Mouse (Mus musculus): ENCODE data around the gene Gfm2.
A peak's percentile ranks its signal among the peaks of the same experiment; 100 is the strongest.
"Not testable (repeated sequence)": the region's sequence is repeated elsewhere in the genome, so short reads cannot be mapped to it uniquely, and the experiment has no call there.

The Gfm2 gene

DNA sequence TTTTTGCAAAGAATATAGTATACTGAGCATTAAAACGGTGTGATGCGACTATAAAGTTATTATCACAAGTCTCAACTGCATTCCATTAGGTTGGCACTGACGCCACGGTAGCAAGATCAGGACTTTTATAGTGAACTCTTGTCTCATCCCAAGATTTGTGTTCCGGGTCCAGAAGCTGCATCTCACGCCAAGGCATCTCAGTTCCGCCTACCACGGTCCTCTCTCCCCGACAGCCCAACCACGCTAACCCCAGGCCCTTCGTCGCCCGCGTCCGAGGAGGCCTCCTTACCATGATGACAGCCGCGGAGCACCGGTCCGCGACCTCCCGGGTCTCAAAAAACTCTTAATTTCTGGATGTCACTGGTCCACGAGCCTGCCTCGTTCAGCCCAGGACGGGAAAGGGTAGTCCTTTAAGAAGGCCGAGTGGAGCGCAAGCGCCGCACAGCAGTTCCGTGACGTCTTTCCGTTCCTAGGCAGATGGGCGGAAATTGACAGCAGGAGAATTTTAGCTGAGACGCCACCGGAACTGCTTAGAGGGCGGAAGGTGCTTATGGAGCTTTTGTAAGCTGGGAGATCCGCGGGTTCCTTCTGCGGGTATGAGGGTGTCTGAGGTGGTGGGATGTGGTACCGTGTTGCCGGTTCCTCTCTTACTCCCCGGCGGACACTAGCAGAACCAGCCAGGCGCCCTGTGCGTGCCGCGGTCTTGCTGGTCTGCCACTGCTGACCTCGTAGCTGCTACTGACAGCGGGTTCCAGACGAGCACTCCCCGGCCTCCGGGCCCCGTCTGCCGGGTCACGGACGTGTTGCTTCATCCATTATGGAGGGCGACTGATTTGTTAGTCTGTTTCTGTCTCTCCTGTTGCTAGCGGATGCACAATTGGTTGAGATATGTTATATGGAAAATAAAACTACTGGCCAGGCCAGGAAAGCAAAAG lies at the start of gene Gfm2, which contains the start of gene Nsa2:
Gfm2 (plus strand) TSS at position 472 of the 935 bp plus-strand sequence.
Nsa2 (minus strand) TSS at position 472 of the 935 bp plus-strand sequence.
- peak; percentile 92 for DNase-seq (ENCODE audit: low spot score)

DNA sequence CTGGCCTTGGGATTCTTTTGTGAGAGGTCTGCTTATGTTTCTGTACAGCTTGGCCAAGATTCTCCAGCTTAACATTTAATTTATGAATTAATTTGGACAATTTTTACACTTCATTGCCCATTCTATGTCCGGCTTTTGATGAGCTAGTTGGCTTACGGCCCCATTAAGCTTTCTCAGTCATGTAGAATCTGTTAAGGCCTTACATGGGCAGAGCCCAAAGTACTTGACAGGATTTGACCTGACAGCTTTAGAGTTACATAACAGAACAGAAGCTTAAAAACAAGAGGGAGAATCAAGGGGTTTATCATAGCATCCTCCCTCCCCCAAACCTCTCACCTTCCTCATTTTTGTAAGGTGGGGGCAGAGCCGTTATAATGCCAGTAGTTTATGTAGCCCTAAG lies 49.6 kb upstream of the Gfm2 start:
- no peak for DNase-seq (ENCODE audit: low spot score)

DNA sequence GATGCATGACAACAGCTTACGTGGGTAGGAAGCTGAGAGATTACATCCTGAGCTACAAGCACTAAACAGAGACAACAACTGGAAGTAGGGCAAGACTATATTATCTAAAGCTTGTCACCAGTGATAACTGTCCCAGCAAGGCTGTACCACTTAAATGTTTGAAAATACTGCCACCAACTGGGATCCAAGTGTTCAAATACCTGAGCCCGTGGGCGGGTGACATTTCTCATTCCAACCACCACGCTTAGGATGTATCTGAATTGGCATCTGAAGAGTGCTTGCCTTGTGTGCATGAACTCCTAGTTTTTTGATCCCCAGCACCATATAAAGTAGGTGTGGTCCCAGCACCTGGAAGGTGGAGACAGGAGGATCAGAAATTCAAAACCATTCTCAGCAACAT lies 42.0 kb upstream of the Gfm2 start:
- no peak for DNase-seq (ENCODE audit: low spot score)

DNA sequence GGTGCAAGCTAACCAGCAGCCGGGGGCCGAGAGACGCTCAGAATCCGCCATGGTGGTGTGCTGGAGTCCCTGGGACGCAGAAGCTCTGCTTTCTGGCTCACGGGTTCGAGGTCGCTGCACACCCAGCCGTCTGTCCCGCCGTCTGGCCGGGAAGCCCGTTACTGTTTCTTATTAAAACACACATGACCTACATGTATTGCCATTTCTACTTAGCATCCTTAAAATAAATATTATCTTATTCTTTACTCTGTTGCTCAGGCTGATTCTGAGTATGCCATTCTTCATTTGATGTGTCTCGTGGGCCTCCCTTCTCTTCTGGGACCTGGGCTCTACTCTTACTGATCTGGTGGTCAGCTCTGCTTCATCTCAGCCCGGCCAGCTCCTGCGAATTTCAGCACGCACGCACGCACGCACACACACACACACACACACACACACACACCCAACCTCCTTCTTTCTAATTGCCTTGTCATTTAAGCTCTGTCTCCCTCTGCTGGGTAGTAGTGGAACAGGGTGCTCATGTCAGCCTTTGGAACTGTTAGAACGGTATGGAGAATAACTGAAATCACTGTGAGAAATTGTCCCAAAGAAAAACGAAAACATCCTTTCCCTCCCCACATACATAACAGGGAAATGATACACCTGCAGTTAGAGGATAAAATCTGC lies 38.4 kb upstream of the Gfm2 start, which contains the start of gene Gm6169:
Gm6169 (minus strand) TSS at position 51 of the 666 bp plus-strand sequence.
- DNase-seq (ENCODE audit: low spot score): no peak

DNA sequence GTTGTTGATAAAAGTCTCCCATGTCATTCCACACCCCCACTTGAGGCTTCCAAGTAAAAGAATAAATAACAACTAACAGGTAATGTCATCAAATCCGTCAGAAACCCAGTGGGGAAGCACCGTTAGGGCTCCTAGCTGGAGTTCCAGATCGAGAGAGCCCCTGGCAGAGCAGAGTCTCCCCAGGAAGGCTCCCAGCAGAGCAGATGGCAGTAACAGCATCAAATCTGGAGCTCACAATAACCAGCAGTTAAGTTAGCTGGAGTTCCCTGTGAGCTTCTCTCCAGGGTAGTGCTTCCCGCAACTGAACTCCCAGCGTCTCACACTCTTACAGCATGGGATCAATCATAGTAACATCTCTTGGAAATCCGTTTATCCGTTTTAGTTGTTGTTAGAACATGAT lies 32.7 kb upstream of the Gfm2 start:
- no peak for DNase-seq (ENCODE audit: low spot score)

DNA sequence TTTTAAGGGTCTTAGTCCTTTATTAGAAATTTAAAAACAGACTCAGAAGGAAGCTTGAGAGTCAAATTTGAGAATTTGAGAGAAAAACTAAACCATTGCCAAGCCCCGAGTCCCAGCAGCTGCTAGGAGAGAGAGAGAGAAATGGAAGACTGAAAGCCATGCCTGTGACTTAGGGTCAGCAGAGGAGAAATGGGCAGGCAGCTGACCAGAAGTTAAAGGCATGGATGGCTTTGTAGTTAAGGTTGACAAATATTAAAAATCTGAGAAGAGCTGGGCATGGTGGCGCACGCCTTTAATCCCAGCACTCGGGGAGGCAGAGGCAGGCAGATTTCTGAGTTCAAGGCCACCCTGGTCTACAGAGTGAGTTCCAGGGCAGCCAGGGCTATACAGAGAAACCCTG lies 30.0 kb upstream of the Gfm2 start:
- not testable (repeated sequence) for DNase-seq (ENCODE audit: low spot score)

DNA sequence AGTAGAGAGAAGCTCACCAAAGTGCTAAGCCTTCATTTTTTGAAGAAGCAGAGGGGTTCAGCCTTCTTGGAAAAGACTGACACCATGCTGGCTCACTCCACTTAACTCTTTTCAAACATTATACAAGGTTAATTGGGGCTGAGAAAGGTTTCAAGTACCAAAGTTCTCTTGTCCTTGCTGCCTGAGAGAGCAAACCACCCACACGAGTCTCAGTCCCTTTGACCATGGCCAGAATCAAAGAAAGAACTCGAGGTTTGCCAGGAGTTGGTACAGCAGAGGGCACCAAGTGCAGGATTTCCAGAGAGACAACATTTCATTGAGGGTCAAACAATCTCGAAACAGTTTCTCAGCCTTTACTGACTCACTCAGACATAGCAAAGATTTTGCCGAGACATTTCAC lies 28.7 kb upstream of the Gfm2 start:
- DNase-seq (ENCODE audit: low spot score): no peak

DNA sequence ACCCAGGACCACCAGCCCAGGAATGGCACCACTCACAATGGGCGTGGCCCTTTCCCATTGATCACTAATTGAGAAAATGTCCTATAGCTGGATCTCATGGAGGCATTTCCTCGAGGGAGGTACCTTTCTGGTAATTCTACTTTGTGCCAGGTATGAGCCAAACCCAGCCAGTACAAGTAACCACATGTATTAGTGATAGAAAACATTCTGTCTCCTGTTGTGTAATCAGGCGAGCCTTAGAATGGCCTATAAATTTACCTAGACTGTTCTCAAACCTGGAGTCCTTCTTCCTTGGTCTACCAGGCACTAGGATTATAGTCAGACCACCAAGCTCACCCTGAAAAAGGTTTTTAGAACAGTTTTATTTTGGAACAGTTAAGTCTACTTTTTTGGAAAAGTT lies 16.4 kb upstream of the Gfm2 start:
- no peak for DNase-seq (ENCODE audit: low spot score)

DNA sequence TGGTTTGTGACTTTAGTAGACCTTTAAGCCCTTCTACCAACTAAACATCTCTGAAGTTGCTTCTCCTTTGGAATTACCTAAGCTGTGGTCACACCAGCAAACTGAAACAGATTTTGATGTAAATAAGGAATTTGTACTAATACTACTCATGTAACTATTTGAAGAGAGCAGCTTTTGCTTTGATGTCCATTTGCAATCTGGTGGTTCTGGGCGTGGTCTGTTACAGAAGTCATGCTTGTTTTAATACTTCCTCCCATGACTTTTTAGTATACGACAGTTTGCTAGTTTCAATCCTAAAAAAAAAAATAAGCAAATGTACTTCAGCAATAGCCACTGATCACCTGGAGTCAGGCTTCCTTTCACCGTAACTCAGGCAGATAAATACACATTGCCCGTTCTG lies 8.1 kb upstream of the Gfm2 start:
- DNase-seq (ENCODE audit: low spot score): not testable (repeated sequence)

DNA sequence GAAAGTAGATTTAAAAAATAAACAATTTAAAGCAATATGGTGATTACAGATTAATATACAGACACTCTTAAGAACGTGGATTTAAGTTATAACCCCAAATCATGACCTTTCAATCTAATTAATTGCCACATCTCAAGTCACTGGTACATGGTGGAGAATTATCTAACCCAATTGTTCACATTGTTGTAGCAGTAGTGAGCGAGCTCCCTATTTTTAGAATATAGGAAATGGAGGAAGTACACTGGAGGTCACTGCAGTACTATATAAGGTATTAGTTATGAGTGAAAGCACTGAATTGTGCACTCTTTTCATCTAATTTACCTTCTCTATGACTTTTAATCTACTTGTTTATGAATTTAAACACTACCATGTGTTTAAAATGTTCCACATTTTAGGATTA lies 7.3 kb upstream of the Gfm2 start:
- not testable (repeated sequence) for DNase-seq (ENCODE audit: low spot score)

DNA sequence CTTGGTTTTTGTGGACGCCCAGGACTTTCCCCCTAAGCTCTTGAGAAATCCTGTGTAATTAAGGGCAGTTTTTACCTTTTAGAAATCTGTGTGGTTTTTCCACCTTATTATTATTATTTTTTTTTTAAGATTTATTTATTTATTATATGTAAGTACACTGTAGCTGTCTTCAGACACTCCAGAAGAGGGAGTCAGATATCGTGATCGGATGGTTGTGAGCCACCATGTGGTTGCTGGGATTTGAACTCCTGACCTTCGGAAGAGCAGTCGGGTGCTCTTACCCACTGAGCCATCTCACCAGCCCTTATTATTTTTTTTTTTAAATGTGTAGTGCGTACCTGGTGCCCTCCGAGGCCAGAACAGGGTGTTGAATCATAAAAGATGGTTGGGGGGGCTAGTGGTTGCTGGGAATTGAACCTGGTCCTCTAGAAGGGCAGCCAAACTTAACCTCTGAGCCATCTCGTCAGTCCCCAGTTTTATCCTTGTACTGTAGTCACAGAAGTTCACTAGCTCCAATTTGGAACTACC lies 731 bp downstream of the Gfm2 start:
- DNase-seq (ENCODE audit: low spot score): not testable (repeated sequence)

DNA sequence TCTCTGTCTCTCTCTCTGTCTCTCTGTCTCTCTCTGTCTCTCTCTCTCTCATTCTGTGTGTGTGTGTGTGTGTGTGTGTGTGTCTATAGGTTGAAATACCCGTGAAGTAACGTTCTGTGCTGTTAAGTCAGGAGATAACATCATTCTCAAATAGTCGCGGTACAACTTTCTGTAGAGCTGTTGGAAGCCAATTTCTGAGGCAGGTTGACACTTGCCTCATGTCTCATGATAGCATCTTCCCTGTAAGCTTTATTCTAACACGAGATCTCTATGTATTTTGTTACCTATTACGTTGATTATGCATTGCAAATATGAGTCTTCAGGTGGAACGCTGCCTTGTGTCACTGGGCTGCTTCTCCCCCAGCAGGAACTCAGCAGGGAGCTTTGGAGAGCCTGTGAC lies 4.6 kb downstream of the Gfm2 start:
- DNase-seq (ENCODE audit: low spot score): no peak

DNA sequence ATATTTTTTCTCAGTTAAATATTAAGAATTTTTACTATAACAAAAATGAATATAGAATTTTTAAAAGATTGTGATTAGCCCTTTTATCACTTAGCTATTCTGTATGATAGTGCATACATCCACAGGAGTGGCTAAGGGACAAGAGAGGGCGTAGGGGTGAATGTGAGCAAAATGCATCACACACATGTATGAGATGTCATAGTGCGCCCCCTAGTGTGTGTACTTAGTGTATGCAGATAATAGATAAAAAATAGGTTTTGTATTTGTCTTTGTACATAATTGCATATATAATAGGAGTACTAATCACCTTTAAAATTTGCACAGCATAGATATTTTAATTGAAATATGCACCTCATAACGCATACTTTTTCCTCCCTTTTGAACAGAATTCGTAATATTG lies 8.1 kb downstream of the Gfm2 start:
- DNase-seq (ENCODE audit: low spot score): no peak

DNA sequence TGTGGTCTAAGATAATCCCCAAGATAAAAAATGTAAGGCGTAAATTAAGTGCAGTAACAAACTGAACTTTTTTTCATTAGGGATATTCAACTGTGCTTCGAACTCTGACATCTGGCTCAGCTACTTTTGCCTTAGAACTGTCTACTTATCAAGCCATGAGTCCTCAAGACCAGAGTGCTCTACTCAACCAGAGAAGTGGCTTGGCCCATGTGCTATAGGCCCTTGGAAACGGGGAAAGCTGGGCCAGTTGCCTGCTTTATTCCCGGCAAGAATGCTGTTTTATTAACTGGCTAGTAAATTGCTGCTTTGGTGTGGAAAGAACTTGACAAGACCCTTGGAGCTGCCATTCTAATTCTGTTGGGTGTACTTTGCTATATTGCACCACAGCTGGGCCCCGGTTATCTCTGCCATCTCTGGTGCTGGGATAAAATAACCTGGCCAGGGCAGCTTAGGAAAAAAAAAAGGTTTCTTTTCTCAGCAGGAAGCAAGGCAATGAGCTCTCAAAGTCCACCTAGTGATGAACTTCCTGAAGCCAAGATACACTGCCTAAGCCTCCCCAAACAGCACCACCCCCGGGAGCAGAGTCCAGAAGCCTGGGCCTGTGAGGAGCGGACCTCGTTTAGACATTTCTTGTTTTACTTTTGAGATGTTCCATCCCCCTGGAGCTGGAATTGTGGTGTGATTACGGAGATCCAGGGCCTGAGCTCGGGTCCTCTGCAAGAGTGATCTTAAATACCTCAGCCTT lies 38.0 kb downstream of the Gfm2 start:
- no peak for DNase-seq (ENCODE audit: low spot score)

DNA sequence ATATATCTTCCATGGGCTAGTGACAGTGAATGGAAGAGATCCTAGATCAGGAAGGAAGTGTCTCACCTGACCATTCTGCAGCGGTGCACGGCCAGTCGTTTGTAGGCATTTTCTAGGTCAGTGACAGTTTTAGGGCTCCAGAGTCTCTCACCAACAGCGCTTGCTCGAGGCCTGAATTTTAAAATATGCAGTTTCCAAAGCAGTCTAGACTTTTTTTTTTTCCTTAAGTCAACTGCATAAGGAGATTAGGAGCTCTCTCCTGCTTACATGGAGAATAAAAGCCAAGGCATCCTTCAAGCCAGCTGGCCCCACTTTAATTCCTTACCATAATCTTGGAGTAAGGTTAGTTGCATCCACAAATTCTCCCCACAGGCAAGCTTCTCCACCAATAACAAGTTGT lies 39.0 kb downstream of the Gfm2 start:
- no peak for DNase-seq (ENCODE audit: low spot score)

DNA sequence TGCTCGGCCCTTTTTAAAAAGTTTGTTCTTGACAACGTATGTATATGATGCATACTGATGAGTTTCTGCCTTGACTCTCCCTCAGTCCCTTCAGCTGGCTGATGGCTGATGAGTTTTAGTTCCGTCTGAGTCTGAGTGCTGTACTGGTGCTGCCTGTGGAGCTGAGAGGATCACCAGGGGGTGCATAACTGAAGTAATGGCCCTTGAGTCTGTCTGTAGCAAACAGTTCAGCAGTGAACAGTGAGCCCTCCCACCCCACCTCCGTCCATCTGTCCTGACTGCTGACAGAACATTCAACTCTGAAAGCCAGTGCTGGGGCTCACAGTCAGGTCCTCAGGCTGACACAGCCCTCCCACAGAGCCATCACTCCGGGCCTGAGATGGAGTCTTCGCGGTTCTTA lies 41.2 kb downstream of the Gfm2 start:
- no peak for DNase-seq (ENCODE audit: low spot score)

DNA sequence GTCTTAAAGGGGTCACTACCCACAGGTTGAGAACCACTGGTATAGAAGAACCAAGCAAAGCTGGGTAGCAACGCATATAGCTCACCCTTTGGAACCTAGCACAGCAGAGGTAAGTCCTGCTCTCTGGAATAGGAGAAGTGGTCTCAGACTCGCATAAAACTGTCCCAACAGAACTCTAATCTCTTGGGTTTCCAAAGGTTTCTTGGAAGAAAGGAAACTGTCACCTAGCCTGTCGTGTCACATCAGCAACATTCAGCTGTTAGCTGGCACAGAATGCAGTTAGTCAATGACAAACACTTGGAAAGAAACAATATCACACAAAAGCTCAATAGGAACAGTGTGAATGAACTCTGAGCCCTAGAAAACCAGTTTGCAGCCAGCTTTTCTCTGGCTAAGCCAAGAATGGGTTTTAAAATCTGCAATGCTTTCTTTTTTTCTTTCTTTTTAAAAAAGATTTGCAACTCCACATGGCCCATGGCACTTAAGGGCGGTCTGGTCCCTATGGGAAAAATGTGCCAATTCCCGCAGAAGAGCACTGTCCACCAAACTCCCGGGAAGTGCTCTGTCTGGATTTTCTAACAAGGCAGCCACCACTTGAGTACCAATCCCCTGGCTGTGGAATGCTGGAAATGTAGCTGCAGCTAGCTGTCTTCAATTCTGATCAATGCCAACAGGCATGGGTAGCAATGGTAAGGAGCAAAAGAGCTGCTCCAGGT lies 42.5 kb downstream of the Gfm2 start:
- DNase-seq (ENCODE audit: low spot score): no peak

DNA sequence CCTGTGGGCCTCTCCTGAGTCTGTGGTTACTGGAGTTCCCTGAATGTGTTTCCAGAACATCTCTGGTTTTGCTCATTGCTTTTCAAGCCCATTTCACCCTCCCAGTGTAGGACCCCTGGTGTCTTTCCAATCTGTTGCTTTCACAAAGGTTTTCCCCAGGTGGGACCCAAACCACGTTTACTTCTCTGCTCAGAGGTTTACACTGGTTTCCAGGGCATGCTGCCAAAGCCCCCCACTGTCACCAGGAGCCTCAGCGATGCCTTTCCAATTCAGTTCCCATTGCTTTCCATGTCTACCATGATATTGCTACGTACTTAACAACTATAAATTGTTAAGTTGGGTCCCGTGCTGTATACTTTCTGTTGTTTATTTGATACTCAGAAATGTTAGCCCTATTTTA lies 45.1 kb downstream of the Gfm2 start:
- DNase-seq (ENCODE audit: low spot score): no peak

DNA sequence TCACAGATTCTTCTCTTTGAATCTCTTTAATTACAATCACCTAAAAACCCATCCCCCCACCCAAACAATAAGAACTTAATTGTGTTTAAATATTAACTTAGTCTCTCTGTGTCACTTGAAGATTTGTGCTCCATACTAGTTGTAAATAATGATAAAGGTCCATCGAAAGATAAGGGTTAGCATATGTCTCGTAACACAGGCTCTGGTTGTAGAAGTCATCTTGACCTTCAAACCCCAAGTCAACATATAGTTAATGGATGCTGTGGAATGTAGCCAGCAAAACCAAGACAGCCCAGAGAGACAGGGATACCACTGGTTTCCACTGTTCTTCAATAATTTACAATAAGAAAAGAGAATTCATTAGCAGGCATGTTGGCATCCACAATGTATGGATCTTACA lies 46.4 kb downstream of the Gfm2 start:
- DNase-seq (ENCODE audit: low spot score): no peak

DNA sequence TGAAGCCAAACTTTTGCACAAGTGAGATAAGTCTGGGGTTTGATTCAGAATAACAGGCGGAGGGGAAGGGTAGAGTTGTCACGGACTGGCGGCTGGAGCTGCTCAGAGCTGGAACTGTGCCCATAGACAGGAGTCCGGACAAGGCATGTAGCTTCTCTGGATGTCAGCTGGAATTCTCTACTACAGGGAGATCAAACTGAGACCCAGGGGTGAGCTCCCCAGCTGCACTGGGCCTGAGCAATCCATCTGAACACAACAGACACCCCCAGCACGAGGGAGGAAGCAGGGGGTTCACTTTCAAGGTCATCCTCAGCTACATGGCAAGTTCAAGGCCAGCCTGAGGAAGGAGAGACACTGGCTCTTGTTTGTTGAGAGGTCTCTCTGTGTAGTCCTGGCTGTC lies 46.9 kb downstream of the Gfm2 start:
- no peak for DNase-seq (ENCODE audit: low spot score)

DNA sequence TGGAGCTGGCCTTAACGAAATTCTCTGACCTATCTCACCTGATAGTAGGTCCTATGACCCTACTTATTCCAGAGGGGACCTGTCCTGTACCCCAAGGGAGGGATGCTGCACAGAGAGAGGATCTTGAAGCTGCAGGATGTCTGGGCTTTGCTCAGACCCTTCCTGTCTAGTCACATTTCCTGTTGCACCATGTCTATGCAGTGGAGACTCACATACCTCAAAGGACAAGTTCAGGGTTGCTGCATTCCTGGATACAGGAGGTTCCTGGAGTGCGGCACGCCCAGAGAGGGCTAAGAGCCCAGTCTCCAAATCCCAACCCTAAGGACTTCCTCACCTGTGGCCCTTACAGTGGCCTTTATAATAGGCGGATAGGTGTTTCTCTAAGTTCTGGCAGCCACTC lies 48.6 kb downstream of the Gfm2 start:
- no peak for DNase-seq (ENCODE audit: low spot score)

DNA sequence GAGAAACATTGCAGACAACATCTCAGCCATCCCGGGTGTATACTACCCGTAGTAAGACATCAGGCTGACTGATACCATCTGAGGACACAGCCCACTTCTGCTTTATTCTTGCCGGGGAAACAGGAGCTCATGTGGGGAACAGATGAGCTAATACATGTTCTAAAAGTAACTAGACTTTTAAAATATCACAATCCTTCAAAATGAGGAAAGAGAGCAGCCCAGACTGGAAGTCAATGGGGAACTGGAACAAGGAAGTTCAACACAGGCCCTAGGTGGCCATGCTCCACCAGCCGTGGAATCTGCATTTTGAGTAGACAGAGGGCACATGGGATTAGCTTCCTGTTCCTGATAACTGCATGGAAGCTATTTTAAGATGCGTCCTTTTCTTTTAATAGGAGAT lies 50.0 kb downstream of the Gfm2 start:
- DNase-seq (ENCODE audit: low spot score): no peak

Measured in testis, postnatal 14 days (tissue).